Mouse (Mus musculus) embryo, embryonic 11 days (tissue): ENCODE data around the gene Gm3285.

ENCODE experiments used
- DNase-seq: peaks from one replicate; pipeline ENCODE4 v3.0.0-alpha.2; 2015

Gm3285 gene

GRCm38 (mm10) chr10:77900903-77901818, 39.4 kb downstream of the Gm3285 start:
- no peak for DNase-seq

GRCm38 (mm10) chr10:77901871-77902210, 40.1 kb downstream of the Gm3285 start:
- DNase-seq: no peak

DNA sequence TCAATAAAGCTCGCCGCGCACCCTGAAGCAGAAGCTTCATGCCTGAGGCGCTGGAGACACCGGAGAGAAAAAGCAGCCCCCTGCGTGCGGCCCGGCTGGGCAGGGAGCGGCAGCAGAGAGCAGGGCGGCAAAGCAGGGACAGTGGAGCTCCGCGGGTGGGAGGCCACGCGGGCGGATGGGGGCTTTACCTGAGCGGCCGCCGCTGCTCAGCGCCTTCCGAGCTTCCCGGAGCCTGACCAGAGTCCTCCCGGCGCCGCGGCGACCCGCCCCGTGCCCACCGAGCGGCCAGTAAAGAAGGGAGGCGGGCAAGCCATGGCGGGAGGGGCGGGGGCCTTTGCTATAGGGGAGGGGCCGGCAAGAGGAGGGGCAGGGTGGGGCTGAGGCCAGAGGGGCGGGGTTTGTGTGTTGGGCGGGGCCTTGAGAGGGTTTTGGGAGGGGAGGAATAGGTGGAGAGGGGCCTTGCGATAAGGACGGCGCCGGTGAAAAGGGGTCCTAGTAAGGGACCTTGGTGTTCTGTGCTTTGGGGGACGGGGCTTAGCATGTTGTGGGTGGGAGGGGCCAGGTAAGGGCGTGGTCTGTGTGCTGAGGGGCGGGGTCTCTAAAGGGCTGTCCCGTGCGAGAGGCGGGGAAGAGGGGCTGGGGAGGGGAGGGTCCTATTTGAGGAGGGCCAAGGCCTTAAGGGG, 40.6 kb downstream of the Gm3285 start, which contains the start of gene Lrrc3:
Lrrc3 (minus strand) TSS at position 326 of the 683 bp plus-strand sequence.
- peak; percentile 84 for DNase-seq

DNA sequence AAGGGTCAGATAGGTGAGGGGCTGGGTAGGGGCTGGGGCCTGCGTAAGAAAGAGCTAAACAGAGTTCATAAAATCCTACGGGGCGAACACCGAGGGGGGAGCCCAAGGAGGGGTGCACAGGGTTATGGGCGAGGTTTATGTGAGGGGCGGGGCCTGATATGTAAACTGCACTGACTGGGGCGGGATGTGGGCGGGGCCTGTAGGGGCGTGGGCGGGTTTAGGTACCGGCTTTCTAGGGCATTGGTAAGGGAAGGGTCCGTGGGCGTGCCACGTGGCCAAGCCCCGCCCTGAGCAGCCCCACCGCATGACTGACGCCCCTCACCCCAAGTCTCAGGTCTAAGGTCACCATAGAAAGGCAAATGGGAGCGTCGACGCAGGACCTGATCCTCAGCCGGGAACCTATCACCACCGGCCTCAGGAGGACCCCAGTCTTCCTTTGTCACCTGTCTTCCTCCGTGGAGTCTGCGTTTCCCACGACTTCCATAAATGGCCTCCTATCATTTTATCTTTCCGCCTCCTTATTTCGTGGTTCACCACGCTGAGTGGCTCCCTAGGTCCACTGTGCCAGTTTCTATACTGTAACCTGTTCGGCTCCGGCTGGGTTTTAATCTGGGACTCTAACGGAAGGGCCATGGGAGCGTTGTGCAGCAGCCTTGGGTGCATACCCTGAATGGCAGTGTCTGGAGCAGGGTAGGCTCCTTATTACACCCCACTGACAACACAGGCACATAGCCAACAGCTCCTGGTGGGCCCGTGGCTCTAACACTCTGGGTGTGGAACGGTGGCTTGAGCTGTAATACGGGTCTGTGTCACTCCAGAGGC, 41.3 kb downstream of the Gm3285 start:
- peak; percentile 82 for DNase-seq
